Mouse (Mus musculus) regulatory T cell (primary cell): ENCODE results near the gene Rcn1.

Experiments used
- in situ Hi-C: fragments of 300-600 bp; cut with MboI, MseI; formaldehyde crosslinking; loops from one replicate; pipeline ENCODE4 v1.15.1; 2025; ENCODE audit warnings: high pct_unique_total_duplicates

The Rcn1 gene

DNA sequence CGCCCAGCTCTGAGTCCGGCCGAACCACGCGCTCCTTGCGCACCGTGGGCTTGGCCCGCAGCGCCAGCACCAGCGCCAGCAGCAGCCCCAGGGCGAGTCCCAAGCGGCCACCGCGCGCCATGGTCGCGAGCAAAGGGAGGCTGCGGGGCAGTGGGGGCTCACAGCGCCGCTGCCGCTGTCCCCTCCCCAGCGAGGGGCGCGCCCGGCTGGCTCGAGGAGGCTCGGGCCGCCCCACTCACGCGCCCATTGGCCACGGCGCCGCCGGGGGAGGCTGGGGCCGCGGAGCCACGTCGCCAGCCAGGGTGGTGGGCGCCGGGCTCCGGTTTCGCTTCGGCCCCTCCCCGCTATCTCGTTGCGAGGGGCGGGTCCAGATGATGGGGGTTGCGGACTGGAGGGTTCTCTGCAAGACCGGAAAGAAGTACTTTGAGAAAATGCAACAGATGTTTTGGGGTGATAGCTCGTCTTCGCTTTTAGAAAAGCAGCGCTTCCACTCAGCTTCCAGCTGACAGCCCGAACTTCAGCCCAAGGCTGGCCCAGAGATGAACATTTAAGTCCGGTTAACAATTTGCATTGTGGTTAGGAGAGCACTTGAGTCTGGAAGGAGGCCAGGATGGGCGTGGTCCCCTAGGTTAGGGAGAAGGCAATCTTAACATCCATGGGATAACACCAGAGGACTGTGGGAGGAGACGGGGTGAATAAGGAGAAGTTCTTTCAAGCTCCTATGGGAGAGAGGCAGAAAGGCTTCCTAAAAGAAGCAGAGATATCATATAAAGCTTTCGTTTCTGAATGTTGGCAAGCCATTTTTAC lies at the start of gene Rcn1:
TSS of gene Rcn1 (minus strand) at position 235 of the 807 bp plus-strand sequence.
- in situ Hi-C loops: no loop called here

DNA sequence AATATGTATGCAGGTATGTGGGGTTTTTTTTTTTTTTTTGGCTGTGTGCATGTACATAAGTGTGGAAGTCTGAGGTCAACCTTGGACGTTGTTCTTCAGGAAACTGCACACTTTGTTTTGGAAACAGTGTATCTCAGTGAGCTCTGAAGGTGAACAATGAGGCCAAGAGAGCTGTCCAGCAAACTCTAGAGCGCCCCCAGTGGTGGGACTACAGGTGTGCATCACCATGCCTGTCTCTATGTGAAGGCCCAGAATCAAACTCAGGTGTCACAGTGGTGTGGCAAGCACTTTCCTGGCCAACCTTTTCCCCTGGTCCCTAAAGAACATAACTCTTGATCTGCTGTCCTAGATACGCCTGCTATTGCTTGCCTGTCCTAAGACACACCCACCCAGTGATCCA lies 45.0 kb upstream of the Rcn1 start:
- in situ Hi-C loops: no loop called here

GRCm38 (mm10) chr2:105439022-105439421 lies 39.9 kb upstream of the Rcn1 start:
- in situ Hi-C loops: no loop called here

DNA sequence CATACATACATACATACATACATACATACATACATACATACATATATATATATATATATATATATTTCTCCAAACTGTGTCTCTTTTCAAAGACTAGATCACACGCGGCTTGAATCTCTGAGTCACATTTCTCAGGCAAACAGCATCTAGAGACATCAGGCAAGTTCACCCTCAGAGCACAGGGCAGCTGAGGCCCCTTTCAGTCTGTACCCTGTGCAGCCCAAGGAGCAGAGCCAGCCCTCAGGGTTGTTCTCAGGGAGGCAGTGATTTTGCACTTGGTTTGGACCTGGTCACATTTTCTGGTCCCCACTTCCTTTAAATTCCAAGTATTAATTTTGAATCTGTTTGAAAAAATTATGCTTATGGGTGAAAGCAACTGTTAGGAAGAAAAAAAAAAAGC lies 39.4 kb upstream of the Rcn1 start:
- in situ Hi-C loops: no loop called here

DNA sequence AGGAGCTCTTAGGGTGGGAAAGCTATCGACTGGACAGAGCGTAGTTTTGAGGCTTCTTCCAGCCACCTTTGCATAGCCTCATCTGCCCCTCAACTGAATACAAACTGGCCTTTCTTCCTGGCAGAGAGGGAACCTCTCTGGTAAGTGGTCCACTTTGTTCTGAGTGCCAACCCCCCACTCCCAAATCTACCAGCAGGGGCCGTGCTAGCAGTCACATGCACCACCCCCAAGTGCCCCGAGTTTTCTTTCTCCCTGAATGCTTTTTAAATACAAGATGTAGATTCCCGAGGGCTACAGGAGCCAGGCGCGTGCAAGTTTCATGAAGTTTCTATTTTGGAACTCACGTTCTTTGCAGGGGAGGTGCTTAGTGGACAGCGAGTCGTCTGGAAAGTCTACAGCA lies 33.8 kb upstream of the Rcn1 start:
- in situ Hi-C loops: no loop called here

- in situ Hi-C loops: no loop called here
Measured at GRCm38 (mm10) chr2:105430373-105430772, 31.3 kb upstream of the Rcn1 start.

DNA sequence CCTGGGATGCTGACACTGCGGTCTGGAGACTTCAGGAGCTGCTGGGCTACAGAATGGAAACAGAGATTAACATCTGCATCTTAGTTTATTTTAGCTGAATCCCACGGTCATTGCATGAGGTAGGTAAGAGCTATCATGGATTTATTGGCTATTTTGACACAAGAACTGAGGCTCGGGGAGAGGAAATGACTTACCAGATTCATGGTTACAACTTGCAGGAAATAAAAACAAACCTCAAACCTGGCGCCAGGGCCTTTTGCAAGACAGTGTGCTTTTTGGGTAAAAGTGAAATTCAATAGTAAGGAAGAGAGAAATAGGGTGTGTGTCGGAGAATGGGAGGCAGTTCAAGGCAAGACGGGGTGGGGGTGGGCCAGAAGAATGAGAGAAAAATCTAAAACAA lies 30.8 kb upstream of the Rcn1 start:
- in situ Hi-C loops: loop anchor here (5.0 kb wide), 1 partner anchor 93 kb away; no protein-coding TSS in a partner anchor

DNA sequence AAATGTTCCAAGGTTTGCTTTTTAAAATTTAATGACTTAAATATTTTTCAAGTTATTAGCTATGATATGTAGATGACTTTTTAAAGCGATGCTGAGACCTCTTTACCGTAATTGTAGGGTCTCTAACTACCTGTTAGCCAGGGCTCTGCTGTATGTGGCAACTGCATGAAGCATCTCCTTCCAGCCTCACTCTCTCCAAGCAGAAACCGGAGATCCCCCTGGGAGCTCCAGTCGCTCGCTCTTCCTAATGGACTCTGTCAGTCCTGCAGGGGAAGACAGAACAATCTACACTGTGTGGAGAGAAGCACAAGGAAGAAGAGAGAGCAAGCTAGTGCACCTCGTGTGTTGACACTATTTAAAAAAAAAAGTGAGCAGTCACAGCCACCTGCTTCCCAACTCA lies 29.3 kb upstream of the Rcn1 start:
- in situ Hi-C loops: loop anchor here (5.0 kb wide), 1 partner anchor 91 kb away; no protein-coding TSS in a partner anchor

DNA sequence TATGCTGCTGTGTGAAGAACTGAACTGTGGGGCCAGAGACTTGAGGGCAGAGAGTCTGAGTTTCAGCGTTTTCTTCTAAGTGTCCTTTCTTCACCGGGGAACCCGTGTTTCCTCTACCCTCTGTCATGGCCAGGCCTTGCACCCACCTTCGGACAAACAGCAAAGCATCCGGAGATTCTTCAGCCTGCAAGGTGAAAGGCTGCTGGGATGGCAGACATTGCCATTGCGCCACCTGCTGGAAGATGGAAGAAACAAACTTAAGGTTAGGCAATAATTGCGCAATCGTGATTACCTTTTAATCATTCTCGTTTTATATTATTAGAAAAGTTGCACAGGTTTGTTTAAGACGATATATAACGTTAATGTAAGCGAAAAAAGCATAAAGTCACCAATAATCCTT lies 28.9 kb upstream of the Rcn1 start:
- in situ Hi-C loops: loop anchor here (5.0 kb wide), 1 partner anchor 91 kb away; no protein-coding TSS in a partner anchor

DNA sequence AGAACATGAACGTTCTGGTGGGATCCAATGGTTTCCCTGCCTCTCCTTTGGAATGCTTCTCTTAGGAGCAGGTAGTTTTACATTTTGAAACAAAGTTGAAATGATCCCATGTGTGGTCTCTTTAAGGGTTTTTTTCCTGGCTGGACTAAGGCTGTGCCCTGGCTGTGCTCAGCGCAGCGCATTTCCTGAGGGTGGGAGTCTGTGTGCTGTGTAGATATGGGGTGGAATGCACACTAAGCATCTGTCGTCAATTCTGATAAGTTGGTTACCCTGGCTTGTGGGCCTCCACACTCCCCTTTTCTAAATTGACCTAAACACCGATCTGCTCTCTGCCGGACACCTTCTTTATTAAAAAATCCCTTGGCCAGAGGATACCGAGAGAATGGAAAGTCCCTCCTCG lies 28.3 kb upstream of the Rcn1 start:
- in situ Hi-C loops: loop anchor here (5.0 kb wide), 1 partner anchor 90 kb away; no protein-coding TSS in a partner anchor

DNA sequence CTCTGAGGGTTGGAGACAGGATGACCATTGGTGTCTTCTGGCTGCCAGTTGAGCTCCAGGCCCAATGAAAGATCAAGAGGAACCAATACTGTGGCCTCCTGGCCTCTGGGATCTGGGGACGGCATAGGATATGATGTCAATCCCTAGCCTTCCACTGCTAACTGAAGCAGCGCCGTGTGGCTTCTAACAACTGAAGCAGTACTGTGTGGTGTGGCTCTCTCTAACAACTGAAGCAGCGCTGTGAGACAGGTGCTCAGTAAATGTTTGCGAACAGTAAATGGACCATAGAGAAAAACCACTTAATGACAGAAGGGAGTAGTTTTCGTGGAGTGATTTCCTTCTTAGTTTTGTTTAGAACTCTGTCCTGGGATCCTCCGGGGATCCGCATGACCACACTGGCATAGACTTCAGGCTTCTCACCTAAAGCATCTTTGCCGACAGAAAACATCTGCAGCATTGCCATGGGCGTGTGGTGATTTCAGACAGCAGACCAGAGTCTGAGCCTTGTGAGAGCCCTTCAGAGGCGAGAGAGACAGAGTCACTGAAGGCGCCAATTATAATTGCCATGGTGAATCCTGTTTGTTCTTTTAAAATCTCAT lies 19.6 kb upstream of the Rcn1 start:
- in situ Hi-C loops: loop anchor here (25.0 kb wide), 1 partner anchor 1544 kb away; the partner anchor contains the start of gene Arl14ep

DNA sequence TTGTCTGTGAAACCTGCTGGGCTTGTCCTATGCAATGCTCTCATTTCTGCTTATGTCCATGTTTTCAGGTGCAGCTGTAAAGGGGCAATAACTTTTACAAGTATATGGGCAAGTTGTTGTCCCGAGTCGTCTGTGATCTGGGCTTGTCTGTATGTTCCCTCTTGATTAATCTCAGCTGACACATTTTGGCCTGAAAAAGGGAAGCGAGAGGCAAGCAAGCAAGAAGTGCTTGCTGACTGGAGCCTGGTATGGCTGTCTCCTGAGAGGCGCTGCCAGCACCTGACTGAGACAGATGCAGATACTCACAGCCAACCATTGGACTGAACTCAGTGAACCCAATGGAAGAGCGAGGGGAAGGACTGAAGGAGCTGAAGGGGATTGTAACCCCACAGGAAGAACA lies 18.5 kb upstream of the Rcn1 start:
- in situ Hi-C loops: loop anchor here (25.0 kb wide), 1 partner anchor 1545 kb away; the partner anchor contains the start of gene Arl14ep

DNA sequence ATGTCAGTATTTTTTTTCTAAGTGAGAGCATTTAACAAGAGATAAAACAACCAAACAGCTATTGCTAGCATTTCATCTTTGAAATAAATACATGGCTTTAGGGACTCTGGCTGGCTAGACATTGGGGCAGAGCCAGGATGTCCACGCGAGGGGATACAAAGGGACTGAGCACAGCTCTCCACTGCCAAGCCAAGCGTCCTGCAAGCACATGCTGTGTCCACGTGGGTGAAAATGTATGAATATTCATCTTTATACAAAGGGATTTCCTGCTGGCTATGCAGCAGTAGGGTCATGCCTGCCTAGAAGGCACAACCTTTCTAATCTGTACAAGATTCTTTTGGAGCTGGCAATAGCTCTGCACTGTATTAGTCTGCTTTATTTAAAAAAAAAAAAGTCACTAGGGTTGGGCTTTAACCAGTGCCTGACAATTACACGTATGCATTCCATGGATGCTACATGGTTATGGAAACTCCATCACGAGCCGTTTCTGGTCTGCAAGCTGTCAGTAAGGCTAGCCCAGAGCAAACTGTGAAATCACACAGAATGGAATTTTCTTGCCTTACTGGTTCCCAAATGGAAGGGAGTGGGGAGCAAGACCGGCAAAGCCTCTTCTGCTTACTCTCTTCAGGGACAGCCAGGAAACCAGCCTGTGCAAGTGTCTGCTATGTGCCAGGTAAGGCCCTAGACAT lies 17.7 kb upstream of the Rcn1 start:
- in situ Hi-C loops: loop anchor here (25.0 kb wide), 1 partner anchor 1545 kb away; the partner anchor contains the start of gene Arl14ep

DNA sequence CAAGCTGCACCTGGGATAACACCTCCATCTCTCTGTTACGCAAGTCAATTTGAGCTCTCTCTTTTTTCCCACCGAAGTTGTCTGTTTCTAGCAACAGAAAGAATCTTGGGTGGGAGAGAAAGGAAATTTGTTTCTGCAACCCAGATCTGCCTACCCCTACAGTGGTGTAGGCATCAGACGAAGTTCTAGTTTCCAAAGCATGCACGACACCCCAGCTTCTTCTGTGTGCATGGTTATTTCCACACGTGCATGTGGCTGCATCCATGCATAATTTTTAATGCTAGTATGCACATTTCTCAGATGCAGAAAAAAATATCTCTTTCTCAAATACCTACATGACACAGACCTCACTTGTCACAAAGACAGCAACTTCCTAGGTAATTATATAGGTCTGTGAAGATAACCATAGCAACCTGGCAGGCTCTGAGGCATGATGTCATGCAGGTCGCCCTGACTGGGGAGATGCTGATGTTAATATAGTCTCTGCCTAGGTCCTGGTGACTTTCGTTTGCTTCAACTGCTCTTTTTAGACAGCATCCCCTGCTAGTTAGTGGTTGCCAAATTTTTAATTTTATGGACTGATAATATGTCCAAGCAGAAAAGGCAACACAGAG lies 17.0 kb upstream of the Rcn1 start:
- in situ Hi-C loops: loop anchor here (25.0 kb wide), 1 partner anchor 1546 kb away; the partner anchor contains the start of gene Arl14ep

GRCm38 (mm10) chr2:105414309-105414708 lies 15.2 kb upstream of the Rcn1 start:
- in situ Hi-C loops: loop anchor here (25.0 kb wide), 1 partner anchor 1548 kb away; the partner anchor contains the start of gene Arl14ep

GRCm38 (mm10) chr2:105409253-105409652 lies 10.1 kb upstream of the Rcn1 start:
- in situ Hi-C loops: loop anchor here (25.0 kb wide), 1 partner anchor 1553 kb away; the partner anchor contains the start of gene Arl14ep

- in situ Hi-C loops: loop anchor here (25.0 kb wide), 1 partner anchor 1554 kb away; the partner anchor contains the start of gene Arl14ep
Measured at GRCm38 (mm10) chr2:105408511-105408910, 9.4 kb upstream of the Rcn1 start.

DNA sequence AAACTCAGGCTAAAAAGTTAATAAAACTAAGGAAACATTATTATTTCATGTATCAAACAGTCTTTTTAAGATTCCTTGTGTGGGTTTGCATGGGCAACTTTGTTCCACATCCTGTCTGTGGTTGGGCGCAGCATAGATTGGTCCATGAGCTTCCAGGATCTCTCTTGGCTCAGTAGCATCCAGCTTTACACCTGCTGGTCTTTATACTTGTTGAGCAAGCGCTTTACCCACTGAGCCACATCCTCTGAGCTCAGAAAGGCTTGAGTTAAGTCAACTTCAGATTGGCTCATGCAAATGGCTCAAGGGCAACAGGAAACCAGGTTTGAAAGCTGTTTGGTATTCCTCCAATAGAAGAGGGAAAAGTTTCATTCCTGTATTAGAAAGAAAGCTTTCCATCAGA lies 3.1 kb upstream of the Rcn1 start:
- in situ Hi-C loops: loop anchor here (25.0 kb wide), 1 partner anchor 1560 kb away; the partner anchor contains the start of gene Arl14ep

DNA sequence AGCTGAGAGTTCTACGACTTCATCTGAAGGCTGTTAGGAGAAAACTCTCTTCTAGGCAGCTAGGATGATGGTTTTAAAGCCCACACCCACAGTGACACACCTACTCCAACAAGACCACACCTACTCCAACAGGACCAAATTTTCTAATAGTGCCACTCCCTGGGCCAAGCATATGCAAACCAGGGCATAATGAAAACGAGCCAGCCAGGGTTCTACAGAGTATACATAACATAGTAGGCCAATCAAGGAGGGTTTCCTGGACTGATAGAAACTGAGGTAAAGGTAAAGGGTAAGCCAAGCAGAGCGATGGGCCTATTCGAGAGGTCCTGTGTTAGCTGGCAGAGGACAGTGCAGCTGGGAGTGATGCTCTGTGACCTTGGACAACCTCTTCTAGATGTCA lies 1.4 kb upstream of the Rcn1 start:
- in situ Hi-C loops: loop anchor here (25.0 kb wide), 1 partner anchor 1562 kb away; the partner anchor contains the start of gene Arl14ep

GRCm38 (mm10) chr2:105398636-105399084 lies 459 bp downstream of the Rcn1 start:
- in situ Hi-C loops: no loop called here
